30 mouse cellular contexts compared by ENCODE assay signal in the genomic region with DNA sequence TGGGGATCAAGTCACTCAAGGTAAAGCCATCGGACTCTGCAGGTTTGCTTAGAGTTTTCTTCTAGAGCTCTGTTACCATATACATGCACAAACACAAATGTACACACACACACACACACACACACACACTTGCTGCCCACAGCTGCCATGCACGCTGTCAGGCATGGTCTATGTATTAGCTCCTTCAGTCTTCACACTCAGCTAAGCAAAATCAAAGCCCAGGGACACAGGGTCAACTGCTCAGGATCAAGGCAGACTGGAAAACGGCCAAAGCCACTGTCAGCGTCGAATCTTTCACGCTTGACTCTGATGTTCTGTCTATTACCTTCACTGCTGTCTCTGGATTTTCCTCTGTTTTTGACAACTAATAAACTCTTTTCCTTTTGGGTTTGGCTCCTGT. TPM values are rescaled to one million over a fixed set of nuclear protein-coding genes. Genes with fewer than 3 reads are reported as not detected.
DNase-seq lines count a peak whose midpoint lies in the region; ATAC-seq lines count a peak whose summit lies in the region.
"Had no signal": no experiment of that assay in that cellular context is flagged by ENCODE, and none has a peak within 500 bp of the region (broad histone marks: within the 10 kb centered on the region; RNA-seq: fewer than 3 reads in every experiment).

No protein-coding gene starts in this region.

- 0 out of 2 replicates have a peak overlapping the region, but pooled peaks have one; percentile 62 for H3K27ac ChIP-seq in hindbrain, embryonic 14.5 days
- H3K27ac ChIP-seq in hindbrain, embryonic 10.5 days, result no peak overlapping the region
- H3K27ac ChIP-seq in forebrain, embryonic 15.5 days (replicated peaks), result peak overlapping the region; percentile 39
- H3K27ac ChIP-seq: embryonic facial prominence, embryonic 12.5 days; kidney, postnatal 0 days; limb, embryonic 12.5 days; liver, embryonic 15.5 days; neural tube, embryonic 13.5 days had no signal

- peaks cover 84% of the 10 kb centered on the region for H3K36me3 ChIP-seq in hindbrain, embryonic 14.5 days (replicated peaks; ENCODE audit: control insufficient read depth, insufficient read depth)
- H3K36me3 ChIP-seq in hindbrain, embryonic 10.5 days, result peaks cover 94% of the 10 kb centered on the region
- H3K36me3 ChIP-seq in forebrain, embryonic 15.5 days, result peaks cover 55% of the 10 kb centered on the region

- H3K4me2 ChIP-seq in hindbrain, embryonic 14.5 days (replicated peaks), result no peak overlapping the region
- H3K4me2 ChIP-seq in forebrain, embryonic 15.5 days (replicated peaks), result no peak overlapping the region
- H3K4me2 ChIP-seq: embryonic facial prominence, embryonic 12.5 days; limb, embryonic 12.5 days; liver, embryonic 15.5 days; lung, embryonic 14.5 days; neural tube, embryonic 13.5 days had no signal

- no peaks in the 10 kb centered on the region for H3K4me1 ChIP-seq in hindbrain, embryonic 14.5 days (replicated peaks; ENCODE audit: control insufficient read depth, insufficient read depth, low read length)
- H3K4me1 ChIP-seq in hindbrain, embryonic 10.5 days (replicated peaks), result 0 out of 2 replicates have a peak, but pooled peaks cover 5% of the 10 kb centered on the region
- H3K4me1 ChIP-seq in forebrain, embryonic 15.5 days, result peaks cover 18% of the 10 kb centered on the region
- H3K4me1 ChIP-seq: embryonic facial prominence, embryonic 12.5 days; limb, embryonic 12.5 days had no signal

- no peaks in the 10 kb centered on the region for H3K9me3 ChIP-seq in hindbrain, embryonic 14.5 days (ENCODE audit: control insufficient read depth, low read length)
- no peaks in the 10 kb centered on the region for H3K9me3 ChIP-seq in hindbrain, embryonic 10.5 days
- H3K9me3 ChIP-seq in forebrain, embryonic 15.5 days, result no peaks in the 10 kb centered on the region
- H3K9me3 ChIP-seq: embryonic facial prominence, embryonic 12.5 days; liver, embryonic 15.5 days; midbrain, embryonic 10.5 days; neural tube, embryonic 13.5 days had no signal

- H3K27me3 ChIP-seq in hindbrain, embryonic 14.5 days (ENCODE audit: control insufficient read depth, insufficient read depth, low read length), result no peaks in the 10 kb centered on the region
- no peaks in the 10 kb centered on the region for H3K27me3 ChIP-seq in hindbrain, embryonic 10.5 days (ENCODE audit: insufficient read depth, poor library complexity, severe bottlenecking)
- no peaks in the 10 kb centered on the region for H3K27me3 ChIP-seq in forebrain, embryonic 15.5 days
- H3K27me3 ChIP-seq: embryonic facial prominence, embryonic 12.5 days; limb, embryonic 12.5 days; liver, embryonic 15.5 days; neural tube, embryonic 13.5 days had no signal

- no peak for ATAC-seq in hindbrain, embryonic 14.5 days (ENCODE audit: low FRiP score)
- no peak for ATAC-seq in forebrain, embryonic 15.5 days (replicated peaks)
- ATAC-seq in megakaryocyte progenitor cell, adult 5-6 weeks (replicated peaks; ENCODE audit: poor library complexity), result no peak
- ATAC-seq: activated CD4-positive, CD25-positive, alpha-beta regulatory T cell, adult 4 months; intestine, embryonic 16.5 days; midbrain, embryonic 16.5 days had no signal

- no peak for DNase-seq in hindbrain, embryonic 14.5 days (ENCODE audit: low spot score)
- DNase-seq in hindbrain, embryonic 10.5 days (ENCODE audit: low spot score), result no peak
- DNase-seq in left cerebral cortex, postnatal 4 days, result peak; percentile 60
- no peak for DNase-seq in left cerebral cortex, adult 8-10 months (ENCODE audit: low spot score in 2 of 2)
- peak; percentile 54 for DNase-seq in retina, embryonic 14.5 days (ENCODE audit: low spot score)
- DNase-seq: adrenal gland, adult 2 months; B cell, adult 2 months; cerebellum, adult 9-10 months; embryo, embryonic 11 days; heart, postnatal 14 days; kidney, adult 8-10 months; kidney, postnatal 4 days; lung, embryonic 14.5 days; lung, postnatal 14 days; right cerebral cortex, adult 18-20 months; spleen, adult 18-20 months; thymus, adult 2 months; thymus, postnatal 36 days had no signal

- intact Hi-C loops in left cerebral cortex, postnatal 4 days (cut with DNase I), result no loop called here

- WGBS in hindbrain, embryonic 14.5 days, result 65% methylated on average over 6 of the region's 6 CpGs
- 85% methylated on average over 6 of the region's 6 CpGs for WGBS in hindbrain, embryonic 10.5 days
- 59% methylated on average over 6 of the region's 6 CpGs for WGBS in forebrain, embryonic 15.5 days

- H3K9ac ChIP-seq in hindbrain, embryonic 14.5 days, result no peak overlapping the region
- H3K9ac ChIP-seq in forebrain, embryonic 15.5 days (replicated peaks), result no peak overlapping the region
- H3K9ac ChIP-seq: embryonic facial prominence, embryonic 12.5 days; limb, embryonic 12.5 days; liver, embryonic 15.5 days; lung, embryonic 14.5 days had no signal

- no peak overlapping the region for H3K4me3 ChIP-seq in hindbrain, embryonic 14.5 days (replicated peaks; ENCODE audit: low read length)
- H3K4me3 ChIP-seq in hindbrain, embryonic 10.5 days, result no peak overlapping the region
- H3K4me3 ChIP-seq in forebrain, embryonic 15.5 days, result no peak overlapping the region
- H3K4me3 ChIP-seq: embryonic facial prominence, embryonic 12.5 days; limb, embryonic 12.5 days; liver, embryonic 15.5 days; midbrain, embryonic 10.5 days; myocyte; neural tube, embryonic 13.5 days had no signal

RNA-seq across cellular contexts. Expression of a gene that starts 13.2 kb away (rescaled TPM):
- polyA plus RNA-seq in hindbrain, embryonic 14.5 days (2014; fragmentation: Nextera tagmentation; extraction: Ambion mirVana), result 60.1 and 60.8 TPM in 2 replicates
- 68.3 and 73.0 TPM in 2 replicates for polyA plus RNA-seq in hindbrain, embryonic 10.5 days (2016; fragmentation: Nextera tagmentation; extraction: Ambion mirVana)
- total RNA-seq in left cerebral cortex, postnatal 4 days (2021), result 10 to 100 TPM; 36.4 to 37.1 TPM
- 10 to 100 TPM; 57.0 to 58.1 (median 57.6) TPM for total RNA-seq in left cerebral cortex, adult 8-10 months (2022)
- 61.4 and 68.7 TPM in 2 replicates for polyA plus RNA-seq in forebrain, embryonic 15.5 days (2015; fragmentation: Nextera tagmentation; extraction: Ambion mirVana)
- 45.9 and 57.3 TPM in 2 replicates for total RNA-seq in megakaryocyte progenitor cell, adult 5-6 weeks (2015)
- 64.5 and 76.7 TPM in 2 replicates for total RNA-seq in megakaryocyte progenitor cell, adult 5-6 weeks (2017)

RNA-seq across cellular contexts. Expression of a gene that starts 25.4 kb away (rescaled TPM):
- polyA plus RNA-seq in hindbrain, embryonic 14.5 days (2014; fragmentation: Nextera tagmentation; extraction: Ambion mirVana), result 99.7 and 100 TPM in 2 replicates
- polyA plus RNA-seq in hindbrain, embryonic 10.5 days (2016; fragmentation: Nextera tagmentation; extraction: Ambion mirVana), result 90.0 and 94.6 TPM in 2 replicates
- 10 to 100 TPM; 79.3 to 80.6 TPM for total RNA-seq in left cerebral cortex, postnatal 4 days (2021)
- 100 to 1,000 TPM; 127 to 150 (median 134) TPM for total RNA-seq in left cerebral cortex, adult 8-10 months (2022)
- 99.6 and 101 TPM in 2 replicates for polyA plus RNA-seq in forebrain, embryonic 15.5 days (2015; fragmentation: Nextera tagmentation; extraction: Ambion mirVana)
- total RNA-seq in megakaryocyte progenitor cell, adult 5-6 weeks (2015), result 45.9 and 49.3 TPM in 2 replicates
- 30.6 and 32.2 TPM in 2 replicates for total RNA-seq in megakaryocyte progenitor cell, adult 5-6 weeks (2017)

Comparison
In these comparisons a context has a peak if more than half of its experiments do, and no peak if none do; other contexts are left out.
1. DNase-seq: peak in left cerebral cortex, postnatal 4 days (single experiment) and retina, embryonic 14.5 days (single experiment); none in hindbrain, embryonic 14.5 days (single experiment), hindbrain, embryonic 10.5 days (single experiment) and left cerebral cortex, adult 8-10 months (0 of 2).